Mouse (Mus musculus): ENCODE results near the gene Qk.

- TF ChIP-seq CTCF (IDR thresholded peaks at IDR 0.05; ENCODE audit: borderline replicate concordance, insufficient read depth, low read depth, low read length): no peak
- no peak for TF ChIP-seq POLR2A (IDR thresholded peaks at IDR 0.05; ENCODE audit: borderline replicate concordance, insufficient read depth, low read length)
These were observed 91.7 kb downstream of the Qk start for GRCm38 (mm10) chr17:10227798-10228538.

Data from cerebellum, adult 2 months (tissue).